Mouse (Mus musculus) MEL (cell line): ENCODE data around the gene Cxcr5. TPM values are rescaled to one million over a fixed set of nuclear protein-coding genes. Genes with fewer than 3 reads are reported as not detected.

Source experiments
- DNase-seq: peaks from one replicate; pipeline ENCODE4 v3.0.0; 2011; ENCODE audit warnings: low read depth, low spot score
- H3K27ac ChIP-seq: 2 replicates; pipeline ENCODE4 v1.5.1; 2012; ENCODE audit warnings: low read depth, mild to moderate bottlenecking, control low read depth, low read length, moderate library complexity; ENCODE audit not compliant: control insufficient read depth
- H3K27me3 ChIP-seq, 2 experiments: fragments of 150-350 bp in 1 of 2; sonication (generic) in 1 of 2; 2 replicates each; pipeline ENCODE4 v1.6.1; 2012; ENCODE audit warnings: low read length in 2 of 2, mild to moderate bottlenecking in 2 of 2, improper control_type of control experiment in 1 of 2, moderate library complexity in 1 of 2; ENCODE audit not compliant: insufficient read depth in 2 of 2, control insufficient read depth in 1 of 2
- H3K36me3 ChIP-seq, 2 experiments: 2 replicates each; pipeline ENCODE4 v1.6.1; 2012 to 2014; ENCODE audit warnings: low read length in 2 of 2, improper control_type of control experiment in 1 of 2, inconsistent platforms in 1 of 2, mild to moderate bottlenecking in 1 of 2; ENCODE audit not compliant: insufficient read depth in 2 of 2, control insufficient read depth in 1 of 2
- H3K4me1 ChIP-seq, 2 experiments: fragments of 150-350 bp in 1 of 2; sonication (generic) in 1 of 2; 2 replicates each; pipeline ENCODE4 v1.6.1; 2012; ENCODE audit warnings: low read length in 2 of 2, improper control_type of control experiment in 1 of 2, mild to moderate bottlenecking in 1 of 2; ENCODE audit not compliant: insufficient read depth in 2 of 2, control insufficient read depth in 1 of 2
- H3K4me3 ChIP-seq, 2 experiments: fragments of 150-350 bp in 1 of 2; sonication (generic) in 1 of 2; 2 replicates each; pipeline ENCODE4 v1.5.1; 2012; ENCODE audit warnings: low read depth in 2 of 2, low read length in 2 of 2, mild to moderate bottlenecking in 2 of 2, moderate library complexity in 2 of 2, control low read depth in 1 of 2, improper control_type of control experiment in 1 of 2; ENCODE audit not compliant: control insufficient read depth in 1 of 2, insufficient read depth in 1 of 2
- H3K79me2 ChIP-seq: 2 replicates; pipeline ENCODE4 v1.6.1; 2012; ENCODE audit warnings: mild to moderate bottlenecking, low read length, moderate library complexity; ENCODE audit not compliant: control insufficient read depth, poor library complexity, insufficient read depth
- H3K9ac ChIP-seq: 2 replicates; pipeline ENCODE4 v1.6.1; 2012; ENCODE audit warnings: low read depth, mild to moderate bottlenecking, control low read depth, low read length, moderate library complexity; ENCODE audit not compliant: control insufficient read depth, poor library complexity, severe bottlenecking
- H3K9me3 ChIP-seq: fragments of 150-350 bp; sonication (generic); replicated peaks from 2 replicates; pipeline ENCODE4 v1.6.1; 2012; ENCODE audit warnings: mild to moderate bottlenecking, low read length, improper control_type of control experiment, moderate library complexity; ENCODE audit not compliant: insufficient read depth
- CHD2 ChIP-seq: IDR thresholded peaks from 2 replicates; pipeline ENCODE4 v1.6.1; 2011; ENCODE audit warnings: low read length, improper control_type of control experiment
- CTCF ChIP-seq, 3 experiments: IDR thresholded peaks in 2 of 3; conservative IDR thresholded peaks in 1 of 3; 2 replicates each; pipeline ENCODE4 v1.5.1; 2011 to 2012; ENCODE audit warnings: low read length in 3 of 3, low read depth in 2 of 3, mild to moderate bottlenecking in 2 of 3, improper control_type of control experiment in 1 of 3, inconsistent platforms in 1 of 3, mixed read lengths in 1 of 3, moderate library complexity in 1 of 3; ENCODE audit not compliant: control insufficient read depth in 1 of 3, insufficient read depth in 1 of 3, poor library complexity in 1 of 3, severe bottlenecking in 1 of 3
- E2F4 ChIP-seq: IDR thresholded peaks from 2 replicates; pipeline ENCODE4 v1.6.1; 2011; ENCODE audit warnings: low read depth, low read length, improper control_type of control experiment, borderline replicate concordance
- GATA1 ChIP-seq: IDR thresholded peaks from 2 replicates; pipeline ENCODE4 v1.6.1; 2011; ENCODE audit warnings: low read depth, low read length, improper control_type of control experiment
- JUND ChIP-seq: IDR thresholded peaks from 2 replicates; pipeline ENCODE4 v1.6.1; 2011; ENCODE audit warnings: low read depth, mild to moderate bottlenecking, improper control_type of control experiment, low read length
- KAT2A ChIP-seq: conservative IDR thresholded peaks from 2 replicates; pipeline ENCODE4 v1.6.1; 2012; ENCODE audit warnings: low read depth, low read length, improper control_type of control experiment, inconsistent platforms
- MAFK ChIP-seq: IDR thresholded peaks from 2 replicates; pipeline ENCODE4 v1.6.1; 2011; ENCODE audit warnings: low read depth, mild to moderate bottlenecking, low read length, improper control_type of control experiment, borderline replicate concordance
- MAX ChIP-seq: IDR thresholded peaks from 2 replicates; pipeline ENCODE4 v1.6.1; 2011; ENCODE audit warnings: low read length, improper control_type of control experiment
- MAZ ChIP-seq: IDR thresholded peaks from 2 replicates; pipeline ENCODE4 v1.6.1; 2012; ENCODE audit warnings: low read depth, mild to moderate bottlenecking, inconsistent platforms, low read length, improper control_type of control experiment
- MEF2A ChIP-seq: IDR thresholded peaks from 2 replicates; pipeline ENCODE4 v1.6.1; 2014; ENCODE audit warnings: low read depth, mild to moderate bottlenecking, inconsistent platforms, low read length, improper control_type of control experiment; ENCODE audit not compliant: poor library complexity, insufficient replicate concordance, severe bottlenecking; ENCODE audit errors: extremely low read depth
- MXI1 ChIP-seq: IDR thresholded peaks from 2 replicates; pipeline ENCODE4 v1.6.1; 2011; ENCODE audit warnings: mild to moderate bottlenecking, low read depth, low read length, improper control_type of control experiment
- MYC ChIP-seq: IDR thresholded peaks from 2 replicates; pipeline ENCODE4 v1.6.1; 2011; ENCODE audit warnings: low read depth, mild to moderate bottlenecking, low read length, improper control_type of control experiment, moderate library complexity
- NELFE ChIP-seq: IDR thresholded peaks from 2 replicates; pipeline ENCODE4 v1.6.1; 2011; ENCODE audit warnings: low read depth, low read length, improper control_type of control experiment
- POLR2AphosphoS5 ChIP-seq: IDR thresholded peaks from 2 replicates; pipeline ENCODE4 v1.6.1; 2012; ENCODE audit warnings: low read depth, borderline replicate concordance, mild to moderate bottlenecking, inconsistent platforms, low read length, moderate library complexity, mixed read lengths
- RCOR1 ChIP-seq: IDR thresholded peaks from 2 replicates; pipeline ENCODE4 v1.6.1; 2012; ENCODE audit warnings: low read depth, mild to moderate bottlenecking, inconsistent platforms, low read length, improper control_type of control experiment
- SIN3A ChIP-seq: IDR thresholded peaks from 2 replicates; pipeline ENCODE4 v1.6.1; 2012; ENCODE audit warnings: low read length, improper control_type of control experiment, inconsistent platforms
- SMC3 ChIP-seq: IDR thresholded peaks from 2 replicates; pipeline ENCODE4 v1.6.1; 2011; ENCODE audit warnings: low read depth, low read length, improper control_type of control experiment
- TAL1 ChIP-seq: IDR thresholded peaks from 2 replicates; pipeline ENCODE4 v1.6.1; 2012; ENCODE audit warnings: mild to moderate bottlenecking, inconsistent platforms, low read length, moderate library complexity, mixed read lengths
- TBP ChIP-seq: IDR thresholded peaks from 2 replicates; pipeline ENCODE4 v1.8.0; 2011; ENCODE audit warnings: low read depth, low read length, improper control_type of control experiment
- TCF12 ChIP-seq: IDR thresholded peaks from 2 replicates; pipeline ENCODE4 v1.6.1; 2014; ENCODE audit warnings: low read depth, mild to moderate bottlenecking, inconsistent platforms, low read length, improper control_type of control experiment, moderate library complexity
- UBTF ChIP-seq: IDR thresholded peaks from 2 replicates; pipeline ENCODE4 v1.6.1; 2012; ENCODE audit warnings: low read depth, mild to moderate bottlenecking, inconsistent platforms, low read length, improper control_type of control experiment, moderate library complexity, borderline replicate concordance; ENCODE audit not compliant: insufficient read depth
- USF1 ChIP-seq: IDR thresholded peaks from 2 replicates; pipeline ENCODE4 v1.6.1; 2014; ENCODE audit warnings: low read depth, mild to moderate bottlenecking, inconsistent platforms, low read length, improper control_type of control experiment, moderate library complexity
- ZKSCAN1 ChIP-seq: IDR thresholded peaks from 2 replicates; pipeline ENCODE4 v1.6.1; 2012; ENCODE audit warnings: low read depth, mild to moderate bottlenecking, inconsistent platforms, low read length, improper control_type of control experiment, moderate library complexity
- ZMIZ1 ChIP-seq: IDR thresholded peaks from 2 replicates; pipeline ENCODE4 v1.6.1; 2012; ENCODE audit warnings: low read depth, mild to moderate bottlenecking, inconsistent platforms, low read length, improper control_type of control experiment, moderate library complexity
- ZNF384 ChIP-seq: IDR thresholded peaks from 2 replicates; pipeline ENCODE4 v1.6.1; 2012; ENCODE audit warnings: low read depth, mild to moderate bottlenecking, inconsistent platforms, low read length, improper control_type of control experiment
- polyA plus RNA-seq, 2 experiments: library from polyadenylated mRNA; stranded (reverse) in 1 of 2; unstranded in 1 of 2; fragments of >175 nt in 1 of 2; fragments of >200 nt in 1 of 2; gene quantifications; 2 replicates each; pipeline versions ENCODE4 v1.2.1 to v1.2.4; 2012; ENCODE audit warnings: low replicate concordance in 2 of 2, low read depth in 1 of 2; ENCODE audit not compliant: insufficient read length in 2 of 2, insufficient read depth in 1 of 2, missing spikeins in 1 of 2
- total RNA-seq: library from RNA; depleted of rRNA; stranded (reverse); fragments of 300-350 nt; gene quantifications from 2 replicates; pipeline ENCODE4 v1.2.3, GENCODE M21; 2012

Cxcr5 gene
- total and polyA plus RNA-seq, 3 experiments, result 0.18 TPM; not detected in 2

DNA sequence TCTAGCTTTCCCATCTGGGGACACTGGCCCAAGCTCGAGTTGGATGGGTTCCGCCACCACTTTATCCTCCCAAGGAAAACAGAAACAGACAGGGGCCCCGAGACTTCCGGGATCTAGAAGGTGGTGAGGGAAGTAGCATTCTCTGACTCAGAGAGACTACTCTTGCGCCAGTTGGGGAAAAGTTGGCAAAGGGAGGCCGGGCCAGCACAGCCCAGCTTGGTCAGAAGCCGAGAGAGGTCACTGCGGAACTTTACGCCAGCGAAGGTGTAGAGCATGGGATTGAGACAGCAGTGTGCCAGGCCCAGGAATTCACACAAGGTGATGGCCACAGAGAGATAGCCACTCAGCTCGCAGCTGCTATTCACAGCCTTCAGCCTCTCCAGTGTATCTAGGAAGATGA is 48.6 kb downstream of the Cxcr5 start:
- H3K4me3 ChIP-seq, result no peak overlapping the region
- H3K27ac ChIP-seq, result no peak overlapping the region
- H3K9me3 ChIP-seq, result no peaks in the 10 kb centered on the region
- H3K36me3 ChIP-seq, result peaks cover 0 to 21% of the 10 kb centered on the region in 2 experiments; a peak in 2 of 4 replicates
- TF ChIP-seq MAFK (no peak), SMC3 (no peak), CTCF (IDR thresholded peaks at IDR 0.05 in 2 of 3, conservative IDR thresholded peaks at IDR 0.05 in 1 of 3; ENCODE audit: control insufficient read depth in 1 of 3, insufficient read depth in 1 of 3, low read depth in 2 of 3, low read length in 3 of 3, poor library complexity in 1 of 3, severe bottlenecking in 1 of 3) (no peak), KAT2A (no peak), E2F4 (no peak), TCF12 (no peak), GATA1 (no peak), MYC (no peak), MXI1 (no peak), TAL1 (no peak), MEF2A (no peak), RCOR1 (no peak), CHD2 (no peak), POLR2AphosphoS5 (no peak), SIN3A (no peak)
- peaks cover 0 to 31% of the 10 kb centered on the region in 2 experiments; a peak in 2 of 4 replicates for H3K4me1 ChIP-seq
- H3K9ac ChIP-seq, result no peak overlapping the region
- H3K27me3 ChIP-seq, result no peaks in the 10 kb centered on the region
- no peaks in the 10 kb centered on the region for H3K79me2 ChIP-seq
- DNase-seq, result no peak

DNA sequence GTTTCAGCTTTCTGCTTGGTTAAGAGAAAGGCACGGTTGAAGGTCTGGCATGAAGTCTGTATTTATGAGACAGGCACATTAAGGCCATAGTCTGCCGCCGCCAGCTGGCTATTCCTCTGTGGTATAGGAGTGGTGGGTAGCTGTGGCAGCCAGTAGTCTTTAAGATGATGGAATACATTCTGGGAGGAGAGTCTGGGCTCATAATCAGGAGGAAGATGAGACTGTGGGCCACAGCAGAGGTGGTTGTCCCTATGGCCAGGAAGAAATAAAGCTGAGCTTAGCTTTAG is 49.0 kb downstream of the Cxcr5 start:
- no peaks in the 10 kb centered on the region for H3K27me3 ChIP-seq
- no peaks in the 10 kb centered on the region for H3K79me2 ChIP-seq
- no peaks in the 10 kb centered on the region for H3K9me3 ChIP-seq
- DNase-seq, result no peak
- peaks cover 0 to 31% of the 10 kb centered on the region in 2 experiments; a peak in 2 of 4 replicates for H3K4me1 ChIP-seq
- H3K36me3 ChIP-seq, result peaks cover 0 to 21% of the 10 kb centered on the region in 2 experiments; a peak in 2 of 4 replicates
- no peak overlapping the region for H3K9ac ChIP-seq
- no peak overlapping the region for H3K4me3 ChIP-seq
- TF ChIP-seq USF1 (no peak), MAFK (no peak), ZNF384 (no peak), POLR2AphosphoS5 (no peak), MAZ (no peak), ZKSCAN1 (no peak), TBP (no peak), E2F4 (no peak), UBTF (no peak), SMC3 (no peak), MAX (no peak), JUND (no peak), CHD2 (no peak), NELFE (no peak), SIN3A (no peak), KAT2A (no peak), TAL1 (no peak), TCF12 (no peak), ZMIZ1 (no peak)
- TF ChIP-seq, all 39 proteins: peak for 0
- H3K27ac ChIP-seq, result no peak overlapping the region
